Mouse (Mus musculus) left cerebral cortex, postnatal 36 days (tissue): ENCODE measurements around the gene Ank3. TPM values are rescaled to one million over a fixed set of nuclear protein-coding genes. Genes with fewer than 3 reads are reported as not detected.
A peak's percentile ranks its signal among the peaks of the same experiment; 100 is the strongest.

Experiments used
- DNase-seq, 2 experiments: peaks; one replicate each; pipeline ENCODE4 v3.0.0; 2021 to 2022; ENCODE audit warnings: low spot score in 2 of 2, mixed read lengths in 1 of 2
- intact Hi-C: fragments of 180-260 bp; cut with DNase I; formaldehyde crosslinking; loops from one replicate; pipeline ENCODE4 v1.15.1; 2025
- total RNA-seq, 2 experiments: library from RNA; stranded (reverse); gene quantifications; 2 replicates each; pipeline ENCODE4 v1.2.3; 2021

The Ank3 gene
- total RNA-seq, 2 experiments from 2014 or later, result 498 to 546 TPM

- intact Hi-C loops, result no loop called here
- no peak for DNase-seq
Measured at GRCm38 (mm10) chr10:69678230-69678629, 279.7 kb downstream of the Ank3 start.

DNA sequence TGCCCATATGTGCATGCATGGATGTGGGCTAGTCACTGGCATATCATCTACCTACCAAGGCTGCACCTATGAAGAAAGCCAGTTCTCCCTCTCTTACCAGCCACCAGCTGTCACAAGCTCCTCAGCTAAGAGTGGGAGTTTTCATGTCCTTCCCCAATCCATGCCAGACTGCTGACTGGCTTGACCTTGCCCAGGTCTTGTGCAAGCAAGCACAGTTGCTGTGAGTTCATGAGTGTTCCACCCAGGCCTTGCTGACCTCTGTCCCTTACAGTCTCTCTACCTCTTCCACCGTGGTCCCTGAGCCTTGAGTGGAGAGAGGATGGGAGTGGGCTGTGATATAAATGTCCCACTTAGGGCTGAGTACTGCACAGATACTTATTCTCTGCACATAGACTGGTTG lies 287.8 kb downstream of the Ank3 start:
- intact Hi-C loops, result no loop called here
- DNase-seq, result no peak

- no peak for DNase-seq
- intact Hi-C loops, result no loop called here
Measured at GRCm38 (mm10) chr10:69689096-69689495, 290.5 kb downstream of the Ank3 start.

DNA sequence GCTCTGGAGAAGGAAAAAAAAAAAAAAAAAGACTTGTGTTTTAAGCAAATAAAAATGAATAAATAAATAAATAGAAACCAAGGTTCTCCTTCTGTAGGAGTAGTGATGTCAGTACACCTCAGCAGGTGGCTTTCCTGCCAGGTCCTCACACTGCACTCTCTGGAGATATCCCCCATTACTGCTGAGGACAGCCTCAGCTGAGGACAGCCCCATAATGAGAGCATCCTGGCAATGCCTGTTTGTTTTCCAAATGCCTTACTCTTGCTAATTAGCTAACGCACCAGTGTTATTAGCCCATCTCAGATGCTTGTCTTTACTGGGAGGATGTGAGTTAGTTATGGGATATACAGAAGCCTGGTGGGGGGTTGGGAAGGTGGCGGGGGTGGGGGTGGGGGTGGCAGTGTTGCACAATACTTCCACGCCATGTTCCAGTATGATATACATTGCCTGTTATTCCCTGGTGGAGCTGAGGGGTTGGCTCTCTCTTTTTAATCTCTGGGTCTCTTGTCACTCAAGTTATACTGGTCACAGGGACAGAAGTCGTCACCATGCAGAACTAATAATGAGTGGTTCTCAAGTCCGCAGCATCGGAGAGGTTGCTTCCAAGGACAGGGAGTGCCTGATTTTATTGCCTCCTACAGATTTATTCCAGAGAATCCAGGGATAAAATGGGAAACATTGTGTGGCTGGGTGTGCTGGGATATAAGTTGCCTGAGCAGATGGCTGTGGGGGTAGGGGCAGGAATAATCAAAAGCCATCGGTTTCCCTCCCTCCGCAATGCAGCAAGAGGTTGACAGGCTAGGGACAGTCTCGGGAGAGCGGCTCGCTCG lies 291.8 kb downstream of the Ank3 start:
- DNase-seq, result peak; percentile 66 to 75
- intact Hi-C loops, result loop anchor here (2.0 kb wide), 1 partner anchor 16 kb away; no protein-coding TSS in a partner anchor

DNA sequence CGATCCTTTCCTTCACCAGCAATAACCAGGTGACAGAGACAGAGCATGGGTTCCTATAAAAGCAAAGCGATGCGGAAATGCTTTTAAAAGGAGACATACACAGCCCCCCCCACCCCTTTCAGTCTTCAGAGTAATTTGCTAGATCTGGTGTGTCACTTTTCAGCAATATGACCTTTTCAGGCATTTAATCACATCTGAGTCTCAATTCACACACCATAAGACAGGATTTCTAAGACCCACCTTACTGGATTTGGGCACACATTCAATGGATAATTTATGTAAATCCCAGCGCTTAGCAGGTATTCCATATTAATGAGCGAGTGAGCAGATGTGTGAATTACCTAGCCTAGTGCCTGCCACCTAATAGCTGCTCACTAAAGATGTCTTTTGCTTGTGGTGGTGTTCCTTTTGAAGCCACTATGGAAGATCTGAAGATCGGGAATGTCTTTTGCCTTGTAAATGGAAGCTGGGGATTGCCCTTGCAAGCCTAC lies 292.4 kb downstream of the Ank3 start:
- DNase-seq, result no peak
- intact Hi-C loops, result loop anchor here (2.0 kb wide), 1 partner anchor 16 kb away; no protein-coding TSS in a partner anchor

- DNase-seq, result no peak
- intact Hi-C loops, result no loop called here
Measured at GRCm38 (mm10) chr10:69696019-69696418, 297.4 kb downstream of the Ank3 start.

- intact Hi-C loops, result no loop called here
- DNase-seq, result no peak
Measured at GRCm38 (mm10) chr10:69698699-69699098, 300.1 kb downstream of the Ank3 start.

DNA sequence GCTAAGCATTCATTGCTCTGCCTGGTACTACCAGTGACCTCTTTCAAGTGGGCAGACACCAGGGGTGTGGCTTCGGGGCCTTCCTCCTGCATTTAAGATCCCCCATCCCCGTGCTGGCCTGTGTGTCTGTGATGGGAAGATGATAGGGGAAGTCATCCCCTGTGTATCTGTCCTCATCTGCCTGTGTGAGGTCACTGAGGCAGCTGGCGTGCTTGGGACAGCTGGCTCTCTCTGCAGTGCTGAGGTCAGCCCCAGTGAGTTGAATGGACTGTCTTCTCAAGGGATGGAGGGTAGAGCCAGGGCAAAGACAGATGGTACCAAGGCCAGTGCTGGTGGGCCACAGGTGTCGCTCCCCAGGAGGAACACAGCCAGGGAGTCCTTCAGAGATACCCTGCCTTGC lies 302.7 kb downstream of the Ank3 start:
- intact Hi-C loops, result no loop called here
- DNase-seq, result no peak

DNA sequence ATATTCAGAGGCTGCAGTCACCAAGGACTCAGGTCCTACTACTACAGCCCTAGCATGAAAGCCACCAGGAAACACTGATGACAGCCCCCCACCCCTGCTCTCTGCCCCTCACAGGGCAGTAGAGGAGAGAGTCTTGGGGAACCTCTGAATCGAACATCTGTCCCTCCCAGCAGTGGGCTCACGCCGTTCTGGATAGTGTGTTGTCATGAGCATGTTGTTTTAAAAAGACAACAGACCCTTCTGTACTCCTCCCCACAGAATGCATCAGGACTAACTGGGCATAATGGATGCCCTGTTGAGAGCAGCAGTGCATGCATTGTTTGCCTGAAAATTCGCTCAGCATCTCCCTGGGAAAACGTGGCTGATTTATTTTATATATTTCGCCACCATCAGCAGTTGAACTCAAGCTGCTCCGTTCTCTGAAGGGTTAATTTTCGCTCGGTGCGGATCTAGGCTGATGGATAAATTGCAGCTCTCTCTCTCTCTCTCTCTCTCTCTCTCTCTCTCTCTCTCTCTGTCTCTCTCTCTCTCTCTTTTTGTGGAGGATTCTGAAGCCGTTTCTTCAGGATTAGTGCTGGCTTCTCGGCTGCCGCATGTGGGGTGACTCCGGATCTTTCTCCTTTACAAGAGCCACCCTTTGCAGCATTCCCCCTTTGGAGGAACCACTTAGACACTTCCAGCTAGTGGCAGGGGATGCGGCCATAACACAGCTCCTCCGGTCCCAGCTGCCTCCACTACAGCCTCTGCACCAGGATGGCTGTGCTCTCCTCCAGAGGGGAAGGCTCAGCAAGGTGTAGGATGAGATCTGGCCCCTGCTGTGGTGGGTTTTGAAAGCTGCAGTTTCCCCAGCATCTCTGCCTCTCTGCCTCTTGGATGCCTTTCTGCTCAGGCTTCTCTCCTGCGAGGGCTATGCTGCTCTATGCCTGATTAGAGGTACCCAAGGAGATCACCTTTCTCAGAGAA lies 307.5 kb downstream of the Ank3 start:
- peak; percentile 67 to 68 for DNase-seq
- intact Hi-C loops, result loop anchor here (2.0 to 5.0 kb wide), 3 partner anchors 15 to 44 kb away; no protein-coding TSS in a partner anchor

- no peak for DNase-seq
- intact Hi-C loops, result loop anchor here (2.0 to 5.0 kb wide), 3 partner anchors 16 to 45 kb away; no protein-coding TSS in a partner anchor
Measured at GRCm38 (mm10) chr10:69706851-69707788, 308.5 kb downstream of the Ank3 start.

GRCm38 (mm10) chr10:69707844-69708550 lies 309.4 kb downstream of the Ank3 start:
- intact Hi-C loops, result loop anchor here (2.0 to 5.0 kb wide), 3 partner anchors 17 to 46 kb away; no protein-coding TSS in a partner anchor
- DNase-seq, result no peak

GRCm38 (mm10) chr10:69709631-69710030 lies 311.1 kb downstream of the Ank3 start:
- DNase-seq, result no peak

DNA sequence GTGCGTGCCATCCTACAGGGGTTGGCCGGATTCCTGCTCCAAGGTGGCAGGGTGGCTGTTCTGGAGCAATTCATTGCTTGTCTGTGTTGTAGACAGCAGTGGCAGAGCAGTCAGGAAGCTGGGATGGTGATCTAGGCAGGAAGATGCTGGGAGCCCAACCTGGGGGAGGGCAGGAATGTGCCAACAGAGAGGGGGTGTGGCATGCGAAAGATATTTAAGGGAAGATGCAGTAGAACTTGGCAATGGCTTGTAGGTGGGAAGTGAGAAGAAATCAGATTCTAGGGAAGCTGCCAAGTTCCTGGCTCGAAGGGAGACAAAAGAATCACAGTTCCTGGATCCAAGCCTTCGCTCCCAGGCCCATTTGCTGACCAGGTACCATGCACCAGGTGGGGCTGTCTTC lies 312.2 kb downstream of the Ank3 start:
- intact Hi-C loops, result loop anchor here (5.0 kb wide), 1 partner anchor 46 kb away; no protein-coding TSS in a partner anchor
- DNase-seq, result peak; percentile 78 to 84

More at GRCm38 (mm10) chr10:69709631-69710030, 311.1 kb downstream of the Ank3 start:
- intact Hi-C loops, result loop anchor here (5.0 kb wide), 3 partner anchors 33 to 48 kb away; no protein-coding TSS in a partner anchor

DNA sequence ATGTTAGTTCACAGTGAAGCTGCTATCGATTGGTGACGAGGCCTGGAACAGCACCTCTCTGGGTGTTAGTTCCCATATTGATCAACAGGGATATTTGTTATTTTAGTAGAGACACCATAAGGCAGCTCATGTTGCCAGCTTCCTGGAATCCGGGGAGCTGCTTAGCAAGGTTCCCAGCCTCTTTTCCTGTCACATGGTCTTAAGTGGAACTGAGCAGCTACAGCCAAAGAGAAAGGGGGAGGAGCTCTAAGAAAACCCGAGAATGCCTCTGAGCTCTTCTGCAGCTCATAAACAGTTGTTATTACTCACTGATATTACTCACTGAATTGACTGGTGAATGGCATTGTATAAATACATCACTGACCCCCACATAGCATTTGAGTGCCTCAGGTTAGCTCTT lies 318.3 kb downstream of the Ank3 start:
- no peak for DNase-seq
- intact Hi-C loops, result no loop called here

DNA sequence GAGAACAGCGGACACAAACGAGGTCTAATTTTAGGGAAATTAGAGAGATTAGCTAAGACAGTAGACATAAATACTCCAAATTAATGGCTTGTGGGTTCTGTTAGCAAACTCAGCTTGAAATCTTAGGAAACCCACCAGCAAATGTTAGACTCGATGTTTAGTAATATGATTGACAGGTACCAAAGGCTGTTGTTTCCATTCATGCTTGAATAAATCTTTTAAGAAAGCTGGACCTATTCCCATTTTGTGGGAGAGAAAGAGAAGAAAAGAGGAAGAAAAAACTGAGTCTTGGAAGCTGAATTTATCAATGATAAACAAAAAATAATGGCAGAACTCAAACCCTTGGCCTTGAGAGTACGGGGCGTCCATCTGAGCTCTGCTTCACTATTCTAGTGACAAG lies 320.8 kb downstream of the Ank3 start:
- no peak for DNase-seq
- intact Hi-C loops, result no loop called here

DNA sequence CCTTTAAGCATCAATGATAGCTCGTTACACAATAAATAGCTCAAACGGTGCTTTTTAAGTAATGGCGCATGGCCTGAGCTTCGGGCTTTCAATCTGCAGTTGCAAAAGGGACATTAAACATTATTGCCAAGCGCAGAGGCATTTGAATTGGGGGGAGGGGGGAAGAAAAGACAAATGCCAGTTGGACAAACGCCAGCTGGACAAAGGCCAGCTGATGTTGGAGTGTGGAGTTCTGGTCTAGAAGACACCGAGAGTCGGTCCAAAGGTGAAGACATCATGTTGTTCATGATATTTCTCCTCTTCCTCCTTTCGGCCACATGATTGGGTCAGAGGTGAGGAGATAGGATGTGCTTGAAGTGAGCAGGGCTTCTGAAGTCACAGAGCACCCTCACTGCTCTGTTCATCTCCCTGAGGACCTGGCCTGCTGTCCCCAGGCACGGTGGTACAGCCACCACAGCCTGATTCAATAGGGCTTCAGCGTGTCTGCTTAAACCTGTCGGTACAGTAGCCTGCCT lies 321.4 kb downstream of the Ank3 start:
- intact Hi-C loops, result no loop called here
- DNase-seq, result no peak

DNA sequence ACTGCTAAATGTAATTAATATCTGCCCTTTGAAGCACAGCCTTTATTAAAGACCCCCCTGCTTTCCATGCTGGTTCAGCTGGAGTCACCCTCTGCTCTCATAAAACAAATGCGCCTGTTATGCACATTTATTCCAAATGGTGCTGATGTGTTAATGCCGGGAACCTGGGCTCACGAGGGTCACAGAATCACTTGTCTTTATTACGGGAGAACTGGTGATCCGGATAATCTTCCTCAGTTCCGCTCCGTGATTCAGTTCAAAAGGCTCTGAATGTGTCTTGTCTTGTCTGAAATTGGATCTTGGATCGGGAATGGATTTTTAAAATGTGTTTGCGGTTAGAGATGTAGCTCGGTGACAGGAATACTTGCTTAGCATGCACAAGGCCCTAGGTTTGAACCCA lies 321.9 kb downstream of the Ank3 start:
- intact Hi-C loops, result no loop called here

GRCm38 (mm10) chr10:69720899-69721490 lies 322.4 kb downstream of the Ank3 start:
- no peak for DNase-seq
- intact Hi-C loops, result no loop called here

More for the DNA sequence above, 321.9 kb downstream of the Ank3 start:
- no peak for DNase-seq
